Mouse (Mus musculus) intestine, postnatal 0 days (tissue): Measurements from ENCODE around the gene Vav2. TPM values are rescaled to one million over a fixed set of nuclear protein-coding genes. Genes with fewer than 3 reads are reported as not detected.

Source experiments
- ATAC-seq: fragments of 200-750 bp; cut with Nextera tagmentation; 2 replicates; pipeline ENCODE4 v1.8.0; 2017; ENCODE audit warnings: mild to moderate bottlenecking, moderate TSS enrichment, moderate library complexity
- H3K27ac ChIP-seq: fragments of 300-500 bp; sonication (generic); 2 replicates; pipeline ENCODE4 v1.5.1; 2014; ENCODE audit warnings: mild to moderate bottlenecking, low read depth, low read length, moderate library complexity
- H3K27me3 ChIP-seq: fragments of 300-500 bp; sonication (generic); replicated peaks from 2 replicates; pipeline ENCODE4 v1.6.1; 2014; ENCODE audit warnings: low read length, mixed read lengths; ENCODE audit not compliant: control insufficient read depth, insufficient read depth
- H3K36me3 ChIP-seq: fragments of 300-500 bp; sonication (generic); 2 replicates; pipeline ENCODE4 v1.6.1; 2014; ENCODE audit warnings: mild to moderate bottlenecking, moderate library complexity; ENCODE audit not compliant: control insufficient read depth, insufficient read depth
- H3K4me1 ChIP-seq: fragments of 300-500 bp; sonication (generic); replicated peaks from 2 replicates; pipeline ENCODE4 v1.6.1; 2014; ENCODE audit warnings: antibody characterized with exemption, low read length, mixed read lengths; ENCODE audit not compliant: control insufficient read depth, insufficient read depth
- H3K4me2 ChIP-seq: fragments of 300-500 bp; sonication (generic); replicated peaks from 2 replicates; pipeline ENCODE4 v1.6.1; 2014; ENCODE audit warnings: low read depth, mild to moderate bottlenecking, moderate library complexity
- H3K4me3 ChIP-seq: fragments of 300-500 bp; sonication (generic); 2 replicates; pipeline ENCODE4 v1.5.1; 2014; ENCODE audit warnings: low read depth, low read length
- H3K9ac ChIP-seq: fragments of 300-500 bp; sonication (generic); 2 replicates; pipeline ENCODE4 v1.6.1; 2014; ENCODE audit warnings: mild to moderate bottlenecking, low read depth, low read length
- H3K9me3 ChIP-seq: fragments of 300-500 bp; sonication (generic); 2 replicates; pipeline ENCODE4 v1.6.1; 2016; ENCODE audit warnings: mixed run types; ENCODE audit not compliant: control insufficient read depth
- CTCF ChIP-seq: sonication (generic); IDR thresholded peaks from 2 replicates; pipeline ENCODE4 v1.5.1; 2016; ENCODE audit warnings: low read depth, mild to moderate bottlenecking, control low read depth, antibody characterized with exemption, moderate library complexity
- WGBS: fragments of 180-500 bp; shearing (Covaris S2); extraction: QIAGEN DNeasy Blood & Tissue Kit; methylation state at CpG from one replicate; pipeline ENCODE4 v1.1.7; 2014; 5-methylcytosine and 5-hydroxymethylcytosine counted together
- polyA plus RNA-seq: library from polyadenylated mRNA; unstranded; fragments of >200 nt; fragmentation: Nextera tagmentation; extraction: Ambion mirVana; gene quantifications from 2 replicates; pipeline ENCODE4 v1.2.1, GENCODE M21; 2015

Vav2 gene
- polyA plus RNA-seq, 1 experiment from 2014 or later, result 5.4 TPM

DNA sequence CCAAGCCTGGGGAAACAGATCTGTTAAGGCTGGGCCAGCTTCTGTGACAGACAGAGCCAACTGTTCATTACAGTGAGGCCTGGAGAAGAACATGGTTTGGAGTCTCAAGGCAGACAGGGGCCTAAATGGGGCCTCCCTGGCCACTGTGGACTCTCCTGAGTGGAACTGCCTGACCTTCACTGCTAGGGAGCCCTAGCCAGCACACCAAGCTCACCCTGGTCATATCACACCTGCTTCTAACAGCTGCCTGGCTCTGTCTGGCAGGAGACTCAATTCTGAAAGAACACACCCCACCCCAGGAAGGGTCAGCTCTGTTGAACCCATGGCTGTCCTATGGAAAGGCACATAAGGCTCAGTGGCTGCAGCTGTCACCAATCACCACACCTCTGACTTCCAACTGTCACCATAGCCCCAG, 44.3 kb upstream of the Vav2 start:
- no peaks in the 10 kb centered on the region for H3K27me3 ChIP-seq
- ATAC-seq, result no peak
- peaks cover 17% of the 10 kb centered on the region for H3K4me1 ChIP-seq
- TF ChIP-seq CTCF, result no peak
- H3K36me3 ChIP-seq, result peaks cover 14% of the 10 kb centered on the region; the same call in 1 of the 2 replicates
- no peak overlapping the region for H3K4me3 ChIP-seq
- H3K27ac ChIP-seq, result peak overlapping the region; percentile 68; the same call in 1 of the 2 replicates
- no peaks in the 10 kb centered on the region for H3K9me3 ChIP-seq
- peak overlapping the region; percentile 6; the same call in 1 of the 2 replicates for H3K4me2 ChIP-seq
- H3K9ac ChIP-seq, result no peak overlapping the region

DNA sequence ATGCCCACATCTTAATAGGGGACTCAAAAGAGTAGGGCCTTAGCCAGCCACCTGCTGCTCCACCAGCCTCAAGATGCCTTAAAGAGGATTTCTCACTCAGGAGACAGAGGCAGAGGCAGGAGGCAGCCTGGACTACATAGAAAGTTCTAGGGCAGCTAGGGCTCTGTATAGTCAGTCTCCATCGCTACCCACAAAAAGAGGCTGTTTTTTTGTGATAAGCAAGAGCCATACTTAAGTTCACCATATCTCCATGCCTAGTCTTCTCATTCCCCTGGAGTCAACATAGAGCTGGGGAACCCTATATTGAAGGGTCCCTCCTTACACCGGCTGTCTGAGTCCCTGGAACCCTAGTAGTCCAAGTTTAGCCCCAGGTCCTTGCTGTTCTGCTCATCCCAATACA, 43.7 kb upstream of the Vav2 start:
- no peak for ATAC-seq
- 82% methylated on average over 2 of the region's 2 CpGs for WGBS
- no peaks in the 10 kb centered on the region for H3K9me3 ChIP-seq
- H3K9ac ChIP-seq, result no peak overlapping the region
- no peak overlapping the region for H3K4me3 ChIP-seq
- no peak overlapping the region for H3K4me2 ChIP-seq
- no peak for TF ChIP-seq CTCF
- H3K27ac ChIP-seq, result peak overlapping the region; percentile 68; the same call in 1 of the 2 replicates
- H3K4me1 ChIP-seq, result peaks cover 17% of the 10 kb centered on the region
- peaks cover 20% of the 10 kb centered on the region; the same call in 1 of the 2 replicates for H3K36me3 ChIP-seq
- no peaks in the 10 kb centered on the region for H3K27me3 ChIP-seq

DNA sequence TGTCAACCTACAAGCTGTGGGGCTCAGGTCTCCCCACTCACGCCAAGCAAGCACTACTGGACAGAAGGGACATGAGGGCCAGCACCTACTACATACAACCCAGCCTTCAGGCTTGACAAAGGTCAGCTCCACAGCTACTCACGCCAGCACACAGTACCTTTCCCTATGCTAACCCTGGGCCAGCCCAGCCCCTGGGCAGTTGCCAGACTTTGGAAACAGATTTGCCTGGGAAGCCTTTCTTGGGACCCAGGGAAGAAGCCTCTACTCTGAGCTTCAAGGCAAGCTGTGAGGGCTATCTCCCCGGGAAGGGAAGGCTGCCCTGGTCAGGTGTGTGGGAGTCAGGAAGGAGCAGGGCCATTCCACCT, 43.1 kb upstream of the Vav2 start:
- peaks cover 17% of the 10 kb centered on the region for H3K4me1 ChIP-seq
- TF ChIP-seq CTCF, result no peak
- H3K27me3 ChIP-seq, result no peaks in the 10 kb centered on the region
- peak overlapping the region; percentile 1; the same call in 1 of the 2 replicates for H3K4me2 ChIP-seq
- no peaks in the 10 kb centered on the region for H3K9me3 ChIP-seq
- 39% methylated on average over 3 of the region's 3 CpGs for WGBS
- peak overlapping the region; percentile 68 for H3K27ac ChIP-seq
- H3K4me3 ChIP-seq, result no peak overlapping the region
- H3K9ac ChIP-seq, result no peak overlapping the region
- H3K36me3 ChIP-seq, result peaks cover 21% of the 10 kb centered on the region; the same call in 1 of the 2 replicates
- ATAC-seq, result no peak

DNA sequence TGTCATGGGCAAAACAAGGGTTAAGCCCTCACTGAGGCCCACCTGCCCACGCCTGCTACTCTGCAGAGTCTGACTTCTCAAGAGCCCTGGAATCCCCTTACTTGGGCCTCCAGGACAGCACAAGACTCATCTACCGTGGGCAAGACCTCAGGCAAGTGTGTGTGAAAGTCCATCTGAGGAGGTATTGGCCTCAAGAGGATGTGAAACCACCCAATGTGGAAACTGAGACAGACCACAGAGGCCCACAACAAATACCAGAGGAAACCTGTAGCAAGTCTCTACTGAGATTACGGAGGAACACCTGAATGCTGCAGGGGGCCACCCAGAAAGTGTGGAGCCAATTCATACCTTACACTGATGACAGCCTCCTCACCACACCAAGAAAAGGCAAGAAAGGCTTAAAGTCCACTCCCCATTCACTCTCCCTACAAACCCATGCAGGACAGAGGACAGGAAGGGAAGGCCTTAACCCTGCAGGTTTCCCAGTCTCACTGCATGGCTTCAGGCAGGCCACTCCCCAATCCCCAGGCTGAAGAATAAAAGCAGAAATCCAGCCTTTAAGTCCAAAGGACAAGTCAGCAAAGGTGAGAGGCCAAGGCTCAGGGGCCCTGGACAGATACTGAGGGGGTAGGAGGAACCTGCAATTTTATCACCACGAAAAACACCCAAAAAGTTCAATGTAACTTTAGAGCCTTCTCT, 42.6 kb upstream of the Vav2 start:
- no peak overlapping the region for H3K4me3 ChIP-seq
- H3K4me1 ChIP-seq, result peaks cover 17% of the 10 kb centered on the region
- ATAC-seq, result peak; percentile 36
- 0 out of 2 replicates have a peak, but pooled peaks have one; percentile 5 for TF ChIP-seq CTCF
- H3K36me3 ChIP-seq, result peaks cover 21% of the 10 kb centered on the region; the same call in 1 of the 2 replicates
- WGBS, result 40% methylated on average over 4 of the region's 4 CpGs
- H3K9ac ChIP-seq, result peak overlapping the region; percentile 22; the same call in 1 of the 2 replicates
- no peaks in the 10 kb centered on the region for H3K9me3 ChIP-seq
- H3K27ac ChIP-seq, result peak overlapping the region; percentile 68
- H3K4me2 ChIP-seq, result peak overlapping the region; percentile 1
- H3K27me3 ChIP-seq, result no peaks in the 10 kb centered on the region

DNA sequence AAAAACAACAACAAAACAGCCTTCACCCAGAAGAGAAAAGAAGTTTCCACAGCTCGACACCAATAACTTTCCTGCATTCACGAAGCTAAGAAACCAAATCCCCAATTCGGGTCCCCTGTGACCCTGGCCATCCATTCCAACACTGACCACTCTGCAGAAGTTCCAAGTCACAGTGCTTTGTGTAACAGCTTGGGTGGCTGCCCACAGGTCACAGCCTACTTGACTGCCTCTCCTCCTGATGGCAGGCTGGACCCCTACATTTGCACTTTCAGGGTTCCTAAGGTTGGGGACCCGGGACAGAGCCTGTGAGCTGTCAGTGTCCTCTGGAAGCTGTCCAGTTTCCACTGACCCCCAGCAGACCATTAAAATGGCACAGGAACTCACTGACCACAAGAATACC, 36.1 kb upstream of the Vav2 start:
- Histone ChIP-seq H3K4me2 (no peak overlapping the region), H3K27ac (0 out of 2 replicates have a peak overlapping the region, but pooled peaks have one; percentile 41), H3K4me3 (no peak overlapping the region), H3K4me1 (0 out of 2 replicates have a peak, but pooled peaks cover 10% of the 10 kb centered on the region), H3K9me3 (no peaks in the 10 kb centered on the region), H3K9ac (no peak overlapping the region), H3K36me3 (peaks cover 74% of the 10 kb centered on the region), H3K27me3 (no peaks in the 10 kb centered on the region)
- ATAC-seq, result no peak
- WGBS, result 94% methylated on average over 4 of the region's 4 CpGs
- no peak for TF ChIP-seq CTCF

DNA sequence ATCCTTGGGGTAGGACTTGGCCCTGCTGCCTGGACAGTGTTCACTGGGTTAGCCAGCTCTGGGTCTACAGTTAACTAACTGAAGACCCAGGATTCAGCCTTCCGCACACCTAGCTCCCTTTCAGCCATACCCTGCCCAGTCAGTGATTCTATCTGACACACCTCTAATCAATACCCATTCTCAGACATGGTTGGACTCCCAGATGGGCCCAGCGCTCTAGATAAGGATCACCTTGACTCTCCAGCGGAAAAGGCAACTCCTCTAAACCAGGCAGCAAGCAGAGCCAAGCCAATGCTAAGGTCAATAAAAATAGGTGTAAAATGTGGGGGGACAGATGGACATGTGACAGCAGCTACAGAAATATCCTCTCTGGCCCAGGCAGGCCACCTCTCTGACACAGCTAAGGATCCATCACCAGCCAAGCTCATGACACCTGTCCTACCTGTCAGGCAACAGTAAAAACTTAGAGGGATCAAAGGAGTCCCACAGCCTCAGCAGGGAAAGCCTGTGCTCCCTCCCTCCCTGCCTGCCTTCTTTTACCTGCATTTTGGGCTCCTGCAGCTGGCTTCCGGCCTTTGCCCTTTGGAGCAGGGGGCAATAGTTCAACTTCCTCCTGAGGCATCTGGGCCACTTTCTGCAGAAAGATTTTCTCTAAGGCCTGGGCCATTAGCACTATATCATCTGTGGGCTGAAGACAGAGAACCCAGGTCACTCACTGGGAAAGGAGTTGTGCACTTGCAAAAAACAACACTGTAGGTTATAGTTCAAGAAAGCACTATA, 35.2 kb upstream of the Vav2 start:
- Histone ChIP-seq H3K36me3 (peaks cover 79% of the 10 kb centered on the region), H3K27me3 (no peaks in the 10 kb centered on the region), H3K4me1 (0 out of 2 replicates have a peak, but pooled peaks cover 10% of the 10 kb centered on the region), H3K9me3 (no peaks in the 10 kb centered on the region), H3K27ac (peak overlapping the region; percentile 41), H3K4me2 (no peak overlapping the region), H3K4me3 (no peak overlapping the region), H3K9ac (no peak overlapping the region)
- no peak for TF ChIP-seq CTCF
- ATAC-seq, result peak; percentile 37; the same call in 1 of the 2 replicates
- WGBS, result 50% methylated on average over 4 of the region's 4 CpGs
